Mouse (Mus musculus) left cerebral cortex, adult 18-20 months (tissue): Measurements from ENCODE around the gene Rabl3. TPM values are rescaled to one million over a fixed set of nuclear protein-coding genes. Genes with fewer than 3 reads are reported as not detected.

Experiments used
- DNase-seq, 2 experiments: peaks; one replicate each; pipeline ENCODE4 v3.0.0; 2021 to 2022; ENCODE audit warnings: low spot score in 2 of 2, mixed read lengths in 1 of 2
- total RNA-seq, 2 experiments: library from RNA; stranded (reverse); gene quantifications; 2 replicates each; pipeline ENCODE4 v1.2.3; 2021

Gene Rabl3
- total RNA-seq, 2 experiments from 2014 or later = 8.3 TPM

DNA sequence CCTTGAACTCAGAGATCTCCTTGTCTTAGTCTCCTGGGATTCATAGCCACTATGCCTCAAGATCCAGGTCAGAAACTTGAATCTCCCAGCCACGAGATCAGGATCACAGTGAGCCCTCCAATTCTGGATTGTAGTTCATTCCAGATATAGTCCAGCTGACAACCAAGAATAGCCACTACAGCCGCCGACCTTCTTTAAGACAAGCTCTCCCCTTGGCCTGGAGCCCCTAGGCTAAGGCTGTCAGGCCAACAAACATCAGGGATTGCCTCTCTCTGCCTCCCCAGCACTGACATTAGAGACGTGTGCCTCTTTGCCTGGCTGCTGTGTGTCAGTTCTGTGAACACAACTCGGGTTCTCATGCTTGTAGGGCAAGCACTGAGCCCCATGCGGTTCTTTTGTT, 1.1 kb downstream of the Rabl3 start:
- no peak for DNase-seq

DNA sequence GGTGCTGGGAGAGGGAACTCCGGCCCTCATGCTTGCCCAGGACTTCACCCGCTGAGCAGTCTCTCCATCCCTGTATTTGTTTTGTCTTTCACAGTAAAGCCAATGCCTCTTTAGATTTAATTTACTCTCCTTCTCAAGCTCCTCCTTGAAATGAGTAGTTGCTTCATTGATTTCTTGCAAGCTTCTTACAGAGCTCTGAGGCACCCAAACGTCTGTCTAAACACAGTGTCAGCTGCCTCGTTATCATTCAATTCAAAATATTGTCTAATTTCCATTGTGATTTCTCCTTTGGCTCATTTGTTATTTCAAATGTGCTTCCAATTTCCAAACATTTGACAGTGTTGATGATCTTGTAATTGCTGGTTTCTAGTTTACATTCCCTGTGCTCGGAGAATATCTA, 6.6 kb downstream of the Rabl3 start:
- no peak for DNase-seq

DNA sequence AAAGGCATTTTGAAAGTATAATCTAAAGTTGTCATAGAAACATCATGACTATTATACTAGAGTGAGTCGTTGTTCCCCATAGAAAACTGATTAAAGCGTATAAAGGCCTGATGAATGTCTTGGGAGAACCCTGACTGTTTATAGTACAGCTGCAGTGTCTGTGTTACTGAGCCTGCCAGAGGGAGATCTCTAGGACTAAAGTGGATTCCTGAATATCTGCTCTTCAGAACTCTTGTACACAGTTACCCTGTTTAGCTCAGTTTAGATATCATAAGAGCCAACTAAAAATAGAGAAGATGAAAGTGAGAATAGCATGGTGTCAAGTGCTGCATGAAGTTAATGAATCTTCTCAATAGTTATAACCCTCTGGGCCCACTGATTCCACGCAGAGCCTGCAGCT, 10.6 kb downstream of the Rabl3 start:
- no peak for DNase-seq

- DNase-seq = no peak
These were observed 11.3 kb downstream of the Rabl3 start for GRCm38 (mm10) chr16:37550981-37551380.

GRCm38 (mm10) chr16:37552824-37553223, 13.1 kb downstream of the Rabl3 start:
- no peak for DNase-seq

GRCm38 (mm10) chr16:37562414-37562813, 22.7 kb downstream of the Rabl3 start:
- no peak for DNase-seq

- DNase-seq = peak; percentile 15 to 42
These were observed 23.3 kb downstream of the Rabl3 start for GRCm38 (mm10) chr16:37562961-37563360.

- no peak for DNase-seq
These were observed 25.4 kb downstream of the Rabl3 start for GRCm38 (mm10) chr16:37565117-37565516.

DNA sequence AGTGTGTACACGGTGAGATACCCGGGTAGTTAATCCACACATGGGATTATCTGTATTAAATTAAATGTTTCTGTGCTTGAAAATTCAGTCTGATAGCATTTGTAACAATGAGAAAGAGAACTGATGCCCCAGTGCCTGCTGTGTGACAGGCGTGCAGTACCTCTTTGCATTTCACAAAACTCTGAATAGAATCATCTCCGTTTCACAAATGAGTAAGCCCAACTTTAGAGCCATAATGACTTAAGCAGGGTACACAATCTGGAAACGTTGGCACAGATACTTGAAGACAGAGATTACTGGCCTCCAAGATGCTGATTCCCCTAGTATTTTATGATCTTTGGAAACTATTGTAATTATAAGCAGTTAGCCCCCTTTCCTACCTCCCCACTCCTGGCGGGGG, 26.4 kb downstream of the Rabl3 start:
- DNase-seq = peak in 1 of 2 experiments; percentile 17

DNA sequence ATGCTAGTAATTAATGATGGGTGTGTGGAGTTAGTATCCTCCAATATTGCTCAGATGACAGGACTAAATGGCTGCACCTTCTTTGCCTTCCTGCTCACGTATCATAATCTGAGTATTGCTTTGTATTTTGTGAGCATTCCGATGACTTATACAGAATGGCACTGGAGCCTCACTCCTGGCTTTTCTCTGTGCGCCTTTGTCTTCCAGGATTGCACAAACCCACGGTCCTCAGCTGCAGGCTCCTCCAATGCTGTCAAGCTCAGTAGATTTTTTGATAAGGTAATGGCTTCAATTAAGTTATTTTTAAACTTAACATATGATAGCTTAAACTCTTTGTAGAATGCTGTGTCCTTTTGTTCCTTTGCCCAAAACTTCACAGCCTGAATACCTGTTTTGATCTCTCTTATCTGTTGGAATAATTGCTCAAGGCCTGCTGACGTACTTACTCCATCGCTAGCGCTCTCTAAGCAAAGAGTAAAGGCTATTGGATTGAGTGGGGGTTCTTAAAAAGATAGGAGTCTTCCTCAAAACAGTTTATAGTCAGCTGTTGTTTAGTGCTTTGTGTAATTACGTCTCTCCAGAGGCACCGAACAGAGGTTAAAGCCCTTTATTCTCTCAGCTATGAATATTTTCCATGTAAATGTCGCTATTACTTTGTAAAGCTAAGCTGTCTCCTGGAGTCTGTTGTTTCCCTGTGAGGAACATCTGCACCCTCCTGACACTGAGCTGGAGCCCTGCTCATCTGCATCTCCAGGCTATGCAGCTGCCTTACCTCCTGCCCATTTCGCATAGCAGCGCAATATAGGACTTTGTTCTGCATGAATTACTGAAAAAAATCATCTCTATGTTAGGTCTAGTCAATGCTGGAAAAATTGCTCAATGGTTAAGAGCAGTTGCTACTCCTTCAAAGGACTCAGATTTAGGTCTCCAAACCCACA, 27.7 kb downstream of the Rabl3 start:
- no peak for DNase-seq

DNA sequence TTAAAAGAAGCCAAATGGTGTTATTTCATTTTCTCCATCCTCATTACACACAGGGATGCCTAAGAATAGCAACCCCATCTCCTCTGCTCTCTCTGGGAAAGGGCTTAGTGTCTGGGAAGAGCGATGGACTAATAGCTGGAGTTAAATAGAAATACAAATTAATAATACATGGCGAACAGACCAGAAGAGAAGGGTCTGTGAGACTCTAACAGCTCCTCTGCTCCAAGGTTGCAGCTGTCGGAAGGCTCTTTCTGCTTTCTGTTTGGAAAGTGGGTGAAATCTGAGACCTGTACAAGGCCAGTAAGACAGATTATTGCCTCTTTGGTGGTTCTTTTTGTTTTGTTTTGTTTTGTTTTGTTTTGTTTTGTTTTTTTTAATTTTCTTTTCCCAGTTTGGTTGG, 31.9 kb downstream of the Rabl3 start:
- DNase-seq = no peak

DNA sequence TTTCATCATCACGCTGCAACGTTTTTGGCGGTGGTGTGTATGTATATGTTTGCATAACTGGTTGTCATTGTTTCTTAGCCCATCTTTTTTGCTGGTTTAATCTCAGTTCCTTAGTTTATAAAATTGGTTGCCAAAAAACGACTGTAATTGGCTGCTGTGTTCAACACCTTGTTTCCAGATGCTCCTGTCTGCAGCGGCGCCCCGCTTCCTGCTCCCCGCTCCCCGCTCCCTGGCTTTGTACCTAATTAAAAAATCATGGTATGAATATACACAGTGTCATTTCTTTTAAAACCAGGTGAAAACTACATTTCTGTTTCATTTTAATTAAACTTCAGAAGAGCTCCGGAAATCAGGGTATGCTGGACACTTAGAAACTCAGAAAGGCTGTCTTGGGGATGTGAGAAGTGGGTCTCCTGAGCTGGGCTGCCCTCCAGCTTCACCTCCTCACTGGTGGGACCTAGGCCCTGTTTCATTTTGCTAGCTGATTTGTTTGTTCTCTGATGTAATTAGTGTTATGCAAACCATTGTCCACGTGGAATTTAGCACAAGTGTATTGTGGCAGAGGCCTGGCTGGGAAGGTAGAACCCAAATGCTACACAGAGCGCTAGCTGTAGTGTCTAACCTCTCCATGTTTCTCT, 32.6 kb downstream of the Rabl3 start:
- DNase-seq = no peak

- no peak for DNase-seq
These were observed 33.4 kb downstream of the Rabl3 start for GRCm38 (mm10) chr16:37573061-37573460.

- no peak for DNase-seq
These were observed 35.6 kb downstream of the Rabl3 start for GRCm38 (mm10) chr16:37575325-37575724.

DNA sequence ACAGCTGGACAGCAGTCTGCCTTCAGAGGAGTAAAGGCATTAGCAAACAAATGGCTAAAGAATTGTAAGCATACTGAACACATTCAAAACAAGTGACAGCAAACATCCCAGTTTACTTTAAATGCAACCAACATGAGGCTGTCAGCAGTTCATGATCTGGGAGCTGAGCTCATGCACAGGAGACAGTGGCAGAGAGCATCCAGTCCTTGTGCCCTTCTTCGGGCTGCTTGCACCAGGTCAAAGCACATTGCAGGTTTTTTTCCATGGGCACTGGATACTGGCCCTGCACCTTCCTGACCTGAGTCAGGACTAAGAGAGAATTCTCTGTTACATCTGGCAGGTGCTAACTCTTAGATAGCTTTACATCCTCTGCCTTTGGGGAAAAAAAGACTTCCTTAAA, 39.9 kb downstream of the Rabl3 start:
- no peak for DNase-seq

DNA sequence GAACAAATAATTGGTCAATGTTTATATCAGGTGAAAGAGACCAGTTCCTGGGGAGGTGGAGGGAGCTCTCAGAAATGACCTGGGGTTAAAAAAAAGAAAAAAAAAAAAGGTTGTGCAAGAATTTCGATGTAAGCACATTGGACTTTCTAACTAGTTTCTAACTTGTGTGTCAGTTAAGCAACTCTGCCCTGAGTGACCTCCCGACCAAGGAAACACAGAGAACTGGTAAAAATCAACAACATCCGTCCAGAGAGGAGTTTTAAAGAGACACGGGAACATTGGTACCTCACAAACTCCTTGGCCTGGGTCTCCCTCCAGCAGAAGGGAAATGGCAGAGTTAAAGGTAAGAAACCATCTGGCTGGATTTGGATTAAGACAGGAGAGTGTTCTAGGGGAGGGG, 40.3 kb downstream of the Rabl3 start, which contains the start of gene Hgd:
Gene Hgd (plus strand): TSS at position 160 of the 400 bp plus-strand sequence.
- no peak for DNase-seq

- no peak for DNase-seq
These were observed 41.0 kb downstream of the Rabl3 start for GRCm38 (mm10) chr16:37580651-37581050.

DNA sequence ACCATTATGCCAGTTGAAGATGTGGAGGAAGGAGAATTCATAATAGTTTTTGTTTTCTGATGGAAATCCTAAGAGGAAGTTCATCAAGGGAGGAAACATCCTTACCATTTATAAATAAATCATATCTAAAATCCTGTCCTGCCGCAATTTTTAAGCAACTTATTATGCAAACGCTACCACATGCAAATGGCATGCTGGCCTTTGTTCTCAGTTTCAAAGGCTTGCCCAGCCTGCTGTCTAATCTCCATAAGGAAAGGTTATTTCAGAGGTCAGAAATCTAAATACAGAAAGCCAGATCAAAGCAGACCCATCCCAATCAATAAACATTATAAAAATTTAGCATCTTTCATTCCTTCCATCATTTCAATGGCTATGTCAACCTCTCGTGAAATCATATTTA, 42.2 kb downstream of the Rabl3 start:
- DNase-seq = no peak

DNA sequence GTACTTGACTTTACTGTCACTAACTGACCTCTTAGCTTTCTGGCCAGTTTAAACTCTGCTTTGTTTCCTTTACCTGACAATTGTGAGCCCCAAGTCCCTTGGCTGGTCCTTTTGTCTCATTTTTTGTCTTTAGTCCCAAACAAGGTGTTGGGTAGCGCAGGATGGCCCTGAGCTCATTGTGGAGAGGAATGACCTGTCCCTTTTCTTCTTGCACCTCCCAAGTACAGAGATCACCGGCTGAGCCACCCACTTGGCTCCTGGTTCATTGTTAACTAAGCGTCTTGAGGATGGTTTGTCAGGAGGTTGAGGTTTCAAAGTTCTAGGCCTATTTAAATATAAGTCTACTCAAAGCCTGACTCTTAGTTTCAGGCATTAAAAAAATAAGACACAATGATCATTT, 43.6 kb downstream of the Rabl3 start:
- no peak for DNase-seq

- DNase-seq = peak in 1 of 2 experiments; percentile 37
These were observed 44.1 kb downstream of the Rabl3 start for GRCm38 (mm10) chr16:37583801-37584200.

GRCm38 (mm10) chr16:37584218-37585035, 44.7 kb downstream of the Rabl3 start:
- DNase-seq = peak; percentile 49 to 61
